Mouse (Mus musculus) neural tube, embryonic 10.5 days (tissue): ENCODE results near the gene Lysmd2.
"Not testable (repeated sequence)": the region's sequence is repeated elsewhere in the genome, so short reads cannot be mapped to it uniquely, and the experiment has no call there.

Experiments used
- DNase-seq: peaks from one replicate; pipeline ENCODE4 v3.0.0-alpha.2; 2017; ENCODE audit warnings: low spot score; ENCODE audit errors: extremely low spot score

Lysmd2 gene

GRCm38 (mm10) chr9:75625556-75626307 lies at the start of gene Lysmd2:
TSS of gene Lysmd2 (plus strand) at chr9:75625741.
- peak; percentile 83 for DNase-seq

- DNase-seq: no peak
Measured at GRCm38 (mm10) chr9:75579321-75579720, 46.2 kb upstream of the Lysmd2 start.

- DNase-seq: no peak
Measured at GRCm38 (mm10) chr9:75581694-75582350, 43.7 kb upstream of the Lysmd2 start.

GRCm38 (mm10) chr9:75589850-75590790 lies 35.4 kb upstream of the Lysmd2 start:
- no peak for DNase-seq

- DNase-seq: no peak
Measured at GRCm38 (mm10) chr9:75593481-75593880, 32.1 kb upstream of the Lysmd2 start.

- no peak for DNase-seq
Measured at GRCm38 (mm10) chr9:75597036-75597435, 28.5 kb upstream of the Lysmd2 start.

- no peak for DNase-seq
Measured at GRCm38 (mm10) chr9:75597596-75597995, 27.9 kb upstream of the Lysmd2 start.

- no peak for DNase-seq
Measured at GRCm38 (mm10) chr9:75599191-75599841, 26.2 kb upstream of the Lysmd2 start.

GRCm38 (mm10) chr9:75600166-75600934 lies 25.2 kb upstream of the Lysmd2 start:
- no peak for DNase-seq

GRCm38 (mm10) chr9:75601510-75601909 lies 24.0 kb upstream of the Lysmd2 start:
- DNase-seq: no peak

- no peak for DNase-seq
Measured at GRCm38 (mm10) chr9:75607496-75607895, 18.0 kb upstream of the Lysmd2 start.

GRCm38 (mm10) chr9:75609505-75609904 lies 16.0 kb upstream of the Lysmd2 start:
- DNase-seq: no peak

- no peak for DNase-seq
Measured at GRCm38 (mm10) chr9:75609965-75610364, 15.6 kb upstream of the Lysmd2 start.

- peak; percentile 84 for DNase-seq
Measured at GRCm38 (mm10) chr9:75610571-75611493, 14.7 kb upstream of the Lysmd2 start, which contains the start of gene Tmod2. TSS of gene Tmod2 (minus strand) at chr9:75611325.

- DNase-seq: no peak
Measured at GRCm38 (mm10) chr9:75616560-75616959, 9.0 kb upstream of the Lysmd2 start.

- DNase-seq: no peak
Measured at GRCm38 (mm10) chr9:75618836-75619400, 6.6 kb upstream of the Lysmd2 start.

- DNase-seq: not testable (repeated sequence)
Measured at GRCm38 (mm10) chr9:75619761-75620160, 5.8 kb upstream of the Lysmd2 start.

- DNase-seq: no peak
Measured at GRCm38 (mm10) chr9:75621428-75621827, 4.1 kb upstream of the Lysmd2 start.

- DNase-seq: no peak
Measured at GRCm38 (mm10) chr9:75624983-75625555, 472 bp upstream of the Lysmd2 start.
